Mouse (Mus musculus): Measurements from ENCODE around the gene Pik3r5. TPM values are rescaled to one million over a fixed set of nuclear protein-coding genes. Genes with fewer than 3 reads are reported as not detected.

The Pik3r5 gene
- total RNA-seq, 2 experiments from 2014 or later: 2.7 to 2.8 TPM

- no peak for DNase-seq (ENCODE audit: low spot score in 2 of 2)
These were observed 31.1 kb upstream of the Pik3r5 start, which contains the start of gene Ntn1 for GRCm38 (mm10) chr11:68400727-68401219. Ntn1 (minus strand) TSS chr11:68400823.

GRCm38 (mm10) chr11:68401428-68401827, 30.5 kb upstream of the Pik3r5 start:
- DNase-seq (ENCODE audit: low spot score in 2 of 2): no peak

- DNase-seq (ENCODE audit: low spot score in 2 of 2): no peak
These were observed 27.7 kb upstream of the Pik3r5 start for GRCm38 (mm10) chr11:68404185-68404584.

- DNase-seq (ENCODE audit: low spot score in 2 of 2): no peak
These were observed 26.3 kb upstream of the Pik3r5 start for GRCm38 (mm10) chr11:68405576-68405975.

GRCm38 (mm10) chr11:68407266-68407926, 24.5 kb upstream of the Pik3r5 start:
- no peak for DNase-seq (ENCODE audit: low spot score in 2 of 2)

GRCm38 (mm10) chr11:68408127-68408526, 23.8 kb upstream of the Pik3r5 start:
- DNase-seq (ENCODE audit: low spot score in 2 of 2): peak; percentile 64 to 80

GRCm38 (mm10) chr11:68417001-68417400, 14.9 kb upstream of the Pik3r5 start:
- DNase-seq (ENCODE audit: low spot score in 2 of 2): no peak

- DNase-seq (ENCODE audit: low spot score in 2 of 2): peak; percentile 12 to 31
These were observed 14.1 kb upstream of the Pik3r5 start for GRCm38 (mm10) chr11:68417831-68418230.

GRCm38 (mm10) chr11:68425492-68426315, 6.2 kb upstream of the Pik3r5 start:
- no peak for DNase-seq (ENCODE audit: low spot score in 2 of 2)

- no peak for DNase-seq (ENCODE audit: low spot score in 2 of 2)
These were observed 4.8 kb upstream of the Pik3r5 start for GRCm38 (mm10) chr11:68427083-68427570.

GRCm38 (mm10) chr11:68430662-68431061, 1.3 kb upstream of the Pik3r5 start:
- no peak for DNase-seq (ENCODE audit: low spot score in 2 of 2)

GRCm38 (mm10) chr11:68432361-68433021, 570 bp downstream of the Pik3r5 start:
- DNase-seq (ENCODE audit: low spot score in 2 of 2): no peak

- DNase-seq (ENCODE audit: low spot score in 2 of 2): no peak
These were observed 1.6 kb downstream of the Pik3r5 start for GRCm38 (mm10) chr11:68433534-68433933.

- DNase-seq (ENCODE audit: low spot score in 2 of 2): no peak
These were observed 2.8 kb downstream of the Pik3r5 start for GRCm38 (mm10) chr11:68434697-68435096.

- no peak for DNase-seq (ENCODE audit: low spot score in 2 of 2)
These were observed 3.7 kb downstream of the Pik3r5 start for GRCm38 (mm10) chr11:68435601-68436000.

- DNase-seq (ENCODE audit: low spot score in 2 of 2): no peak
These were observed 4.5 kb downstream of the Pik3r5 start for GRCm38 (mm10) chr11:68436376-68436775.

- no peak for DNase-seq (ENCODE audit: low spot score in 2 of 2)
These were observed 8.2 kb downstream of the Pik3r5 start for GRCm38 (mm10) chr11:68440100-68440499.

- no peak for DNase-seq (ENCODE audit: low spot score in 2 of 2)
These were observed 9.0 kb downstream of the Pik3r5 start for GRCm38 (mm10) chr11:68440965-68441364.

GRCm38 (mm10) chr11:68442346-68442745, 10.4 kb downstream of the Pik3r5 start:
- DNase-seq (ENCODE audit: low spot score in 2 of 2): no peak

- no peak for DNase-seq (ENCODE audit: low spot score in 2 of 2)
These were observed 11.2 kb downstream of the Pik3r5 start for GRCm38 (mm10) chr11:68442983-68443638.

- DNase-seq (ENCODE audit: low spot score in 2 of 2): no peak
These were observed 14.0 kb downstream of the Pik3r5 start for GRCm38 (mm10) chr11:68445901-68446300.
